Mouse (Mus musculus) adrenal gland, postnatal 10 days (tissue): ENCODE results near the gene Col4a4. TPM values are rescaled to one million over a fixed set of nuclear protein-coding genes. Genes with fewer than 3 reads are reported as not detected.

ENCODE experiments used
- DNase-seq: peaks from one replicate; pipeline ENCODE4 v3.0.0; 2021; ENCODE audit warnings: mixed read lengths
- total RNA-seq, 2 experiments: library from RNA; stranded (reverse); gene quantifications; 2 replicates each; pipeline ENCODE4 v1.2.3; 2021

Col4a4 gene
- total RNA-seq, 2 experiments from 2014 or later: 6.9 to 7.0 TPM

DNA sequence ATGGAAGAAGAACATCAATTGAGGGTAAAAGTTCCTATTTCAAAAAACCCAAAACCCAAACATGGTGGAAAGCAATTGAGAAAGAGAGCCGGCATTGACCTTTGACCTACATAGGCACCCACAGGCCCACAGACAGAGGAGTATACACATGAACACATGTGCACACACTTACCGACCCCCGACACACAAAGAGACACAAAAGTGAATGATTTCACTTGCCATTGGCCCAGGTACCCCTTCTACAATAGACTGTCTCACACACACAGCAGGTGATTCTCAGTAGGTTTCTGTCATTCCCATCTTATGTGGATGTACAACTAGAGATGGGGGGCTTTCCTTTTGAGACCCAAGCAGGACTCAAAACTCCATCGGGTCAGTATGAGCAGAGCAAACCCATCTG is 110.8 kb downstream of the Col4a4 start:
- no peak for DNase-seq

DNA sequence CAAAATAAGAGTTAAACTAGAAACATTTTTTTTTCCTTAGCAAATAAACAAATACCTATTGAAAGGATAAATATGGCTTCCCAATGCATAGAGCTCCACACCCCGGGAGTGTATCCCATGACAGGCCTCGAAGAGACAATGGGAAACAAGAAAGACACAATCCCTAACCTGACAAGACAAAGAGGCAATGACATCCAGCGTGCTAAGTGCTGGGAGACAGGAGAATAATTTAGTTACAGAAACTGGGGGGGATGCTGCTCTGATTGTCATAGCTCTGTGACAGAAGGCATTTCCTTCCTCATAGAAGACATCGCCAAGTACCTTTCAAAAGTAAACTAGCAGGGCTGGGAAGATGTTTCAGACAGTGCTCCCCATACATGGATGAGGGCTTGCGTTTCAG is 111.4 kb downstream of the Col4a4 start:
- no peak for DNase-seq

DNA sequence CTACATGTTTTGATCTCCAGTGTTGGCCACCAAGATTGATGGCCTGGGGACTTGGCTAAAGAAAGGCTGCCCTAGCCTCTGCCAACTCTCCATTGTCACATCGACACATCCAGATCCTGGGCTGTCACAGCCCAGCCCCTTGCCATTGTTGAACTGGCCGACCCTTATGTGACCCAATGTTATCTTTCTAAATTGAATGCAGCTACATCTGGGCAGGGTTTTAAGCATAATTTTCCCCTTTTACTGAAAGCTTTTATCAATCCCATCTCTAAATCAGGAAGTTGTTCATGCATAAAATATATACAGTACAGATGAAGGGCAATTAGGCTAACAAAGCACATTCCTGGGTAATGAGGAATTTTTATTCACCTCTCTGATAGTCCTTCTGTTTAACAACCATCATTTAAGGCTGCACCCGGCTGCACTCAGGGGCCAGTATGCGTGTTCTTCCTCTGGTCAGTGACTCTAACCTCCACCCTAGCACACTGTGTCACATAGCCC is 112.1 kb downstream of the Col4a4 start:
- peak; percentile 31 for DNase-seq

DNA sequence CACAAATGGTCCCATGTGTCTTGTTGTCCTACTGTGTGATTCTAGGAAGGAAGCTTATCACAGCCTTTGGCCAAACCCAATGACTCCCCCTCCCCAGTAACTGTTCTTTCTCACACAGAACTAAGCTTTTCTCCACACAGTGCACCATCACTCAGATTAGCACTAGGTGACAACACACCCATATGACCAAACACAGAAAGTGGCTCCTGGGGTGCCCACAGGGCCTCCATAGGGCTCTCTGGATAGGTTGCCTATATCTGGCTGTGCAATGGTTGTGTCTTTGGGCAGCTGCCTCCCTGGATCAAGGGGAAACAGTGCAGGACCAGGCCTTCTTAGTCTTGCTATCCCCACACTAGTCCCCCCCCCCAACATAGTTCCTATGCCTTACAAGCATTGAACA is 113.2 kb downstream of the Col4a4 start:
- DNase-seq: no peak

DNA sequence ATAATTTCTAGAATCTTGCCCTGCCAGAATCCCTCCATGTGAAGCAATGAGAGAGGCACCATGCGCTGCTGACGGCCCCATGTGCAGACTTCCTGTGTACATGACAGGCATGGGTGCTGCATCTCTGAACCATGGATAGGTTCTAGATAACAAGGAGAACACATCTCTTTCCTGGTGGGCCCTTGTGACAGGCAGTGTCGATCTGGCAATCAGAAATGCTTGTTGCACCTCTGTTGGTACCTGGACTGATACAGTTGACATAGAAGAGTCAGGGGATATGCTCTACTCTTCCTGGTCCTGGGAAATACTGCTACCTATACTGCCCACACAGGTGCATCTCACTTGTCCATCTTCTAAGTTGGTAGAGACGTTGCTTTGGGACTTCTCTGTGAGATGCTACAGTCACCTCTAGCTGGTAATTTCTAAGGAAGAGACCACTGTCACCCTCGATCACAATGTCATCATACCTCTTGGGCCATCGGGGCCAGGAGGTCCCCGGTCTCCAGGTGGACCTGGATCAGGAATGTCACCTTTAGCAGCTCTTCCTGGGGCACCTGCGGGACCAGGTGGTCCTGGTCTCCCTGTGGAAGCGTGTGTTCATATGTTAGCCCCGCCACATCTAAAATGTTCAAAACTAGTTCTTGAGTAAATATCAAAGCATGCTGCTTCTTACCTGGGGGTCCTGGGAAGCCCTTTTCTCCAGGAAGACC is 116.0 kb downstream of the Col4a4 start:
- no peak for DNase-seq

DNA sequence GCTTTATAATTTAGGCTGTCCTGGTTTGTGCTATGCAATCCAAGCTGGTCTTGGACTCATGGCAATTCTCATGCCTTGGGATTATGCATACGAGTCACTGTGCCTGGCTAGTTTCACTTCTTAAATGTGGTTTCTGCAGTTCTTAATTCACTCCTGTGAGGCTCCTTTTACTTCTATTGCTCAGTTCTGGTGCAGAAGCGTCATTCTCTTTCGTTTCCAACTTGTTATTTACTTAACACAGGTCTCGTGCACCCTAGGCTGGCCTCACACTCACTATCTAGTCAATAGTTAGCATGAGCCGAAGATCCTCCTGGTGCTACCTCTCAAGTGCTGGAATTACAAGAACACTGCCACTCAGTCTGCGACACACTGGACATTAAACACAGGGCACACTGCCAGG is 117.8 kb downstream of the Col4a4 start:
- DNase-seq: no peak

DNA sequence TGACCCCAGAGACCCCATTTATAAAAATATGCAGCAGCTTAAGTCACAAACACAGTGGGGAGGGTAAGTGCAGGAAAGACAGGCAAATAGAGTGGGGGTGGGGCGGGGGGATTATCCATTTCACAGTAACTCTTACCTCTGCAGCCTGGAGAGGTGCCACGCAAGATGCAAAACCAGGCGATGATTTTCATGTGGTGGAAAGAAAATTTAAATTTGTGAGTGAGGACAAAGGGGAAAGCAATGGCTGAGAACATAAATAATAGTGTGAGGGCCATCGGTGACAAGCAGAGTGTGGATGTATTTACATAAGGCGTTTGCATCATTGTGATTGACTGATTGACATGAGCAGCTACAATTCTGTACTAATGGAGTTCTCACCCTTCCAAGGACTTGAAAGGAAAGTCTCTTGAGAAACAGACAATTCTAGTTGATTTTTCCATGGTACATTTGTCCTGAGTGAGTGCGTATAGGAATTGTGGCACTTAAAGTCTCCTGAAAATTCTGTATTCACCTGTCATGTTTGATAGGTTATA is 121.3 kb downstream of the Col4a4 start:
- DNase-seq: no peak

DNA sequence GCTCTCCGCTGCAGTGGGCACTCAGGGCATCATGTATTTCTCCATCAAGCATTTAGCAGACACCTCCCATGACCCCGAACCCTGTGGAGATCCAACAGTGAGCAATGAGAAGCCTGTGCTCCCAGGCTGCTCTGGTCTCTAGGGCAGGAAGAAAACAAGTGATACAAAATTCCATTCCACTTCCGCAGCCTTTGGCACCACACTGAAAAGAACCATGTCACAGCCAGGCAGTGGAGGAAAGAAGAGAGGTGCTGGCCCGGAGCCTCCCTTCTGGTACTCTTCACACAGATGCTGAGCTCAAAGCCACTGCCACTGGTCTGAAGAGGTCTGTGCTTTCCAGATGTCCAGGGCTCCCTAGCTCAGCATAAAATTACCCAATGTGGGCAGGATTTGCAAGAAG is 125.6 kb downstream of the Col4a4 start:
- DNase-seq: no peak

DNA sequence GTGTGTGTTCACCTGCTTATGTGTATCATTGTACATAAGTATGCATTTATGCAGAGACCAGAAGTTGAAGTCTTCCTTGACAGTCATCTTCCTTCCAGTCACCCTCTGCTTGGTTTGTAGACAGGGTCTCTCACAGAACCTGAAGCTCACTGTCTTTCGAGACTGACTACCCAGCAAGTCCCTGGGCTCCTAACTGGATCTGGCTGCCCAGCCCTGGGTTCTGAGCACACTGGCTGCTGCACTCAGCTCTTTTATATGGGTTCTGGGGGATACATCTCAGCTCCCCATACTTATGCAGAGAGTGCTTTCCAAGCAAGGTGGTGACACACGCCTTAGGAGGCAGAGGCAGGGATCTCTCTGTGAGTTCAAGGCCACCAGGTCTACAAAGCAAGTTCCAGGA is 126.7 kb downstream of the Col4a4 start:
- no peak for DNase-seq

DNA sequence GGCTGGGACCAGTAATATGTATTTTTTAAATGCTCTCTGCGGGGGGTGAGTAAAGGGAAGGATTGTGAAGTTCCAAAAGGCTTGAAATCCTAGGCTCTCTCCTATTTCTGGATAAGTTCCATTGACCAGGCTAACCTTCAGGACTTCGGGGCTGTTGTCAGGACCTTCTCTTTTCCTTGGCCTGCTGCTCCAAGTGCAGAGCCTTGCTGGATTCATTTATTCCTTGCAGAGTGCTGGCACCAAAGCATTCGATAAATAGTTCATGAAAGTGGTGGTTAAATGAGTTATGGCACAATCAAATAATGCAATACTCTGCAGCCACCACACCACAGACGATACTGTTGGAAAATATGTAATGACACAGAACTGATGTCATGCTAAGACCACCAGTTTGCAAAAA is 127.3 kb downstream of the Col4a4 start:
- DNase-seq: no peak

DNA sequence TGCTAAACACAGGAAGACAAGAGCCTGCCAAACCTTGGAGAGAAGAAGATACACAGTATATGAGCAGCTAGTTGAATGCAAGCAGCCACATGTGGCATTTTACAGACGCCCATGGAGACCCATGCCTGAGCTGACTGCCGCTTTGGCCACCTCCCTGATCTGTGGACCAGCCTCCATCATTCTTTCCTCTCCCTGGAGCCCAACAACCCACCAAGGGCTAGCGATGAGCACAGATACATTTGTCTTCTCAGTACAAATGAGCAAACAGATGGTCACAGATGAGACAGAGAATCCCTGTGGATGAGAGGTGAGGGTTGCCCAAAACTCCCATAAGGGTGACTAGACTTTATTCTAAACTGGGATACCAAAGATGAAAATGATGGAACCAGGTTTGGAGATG is 132.6 kb downstream of the Col4a4 start:
- DNase-seq: no peak

DNA sequence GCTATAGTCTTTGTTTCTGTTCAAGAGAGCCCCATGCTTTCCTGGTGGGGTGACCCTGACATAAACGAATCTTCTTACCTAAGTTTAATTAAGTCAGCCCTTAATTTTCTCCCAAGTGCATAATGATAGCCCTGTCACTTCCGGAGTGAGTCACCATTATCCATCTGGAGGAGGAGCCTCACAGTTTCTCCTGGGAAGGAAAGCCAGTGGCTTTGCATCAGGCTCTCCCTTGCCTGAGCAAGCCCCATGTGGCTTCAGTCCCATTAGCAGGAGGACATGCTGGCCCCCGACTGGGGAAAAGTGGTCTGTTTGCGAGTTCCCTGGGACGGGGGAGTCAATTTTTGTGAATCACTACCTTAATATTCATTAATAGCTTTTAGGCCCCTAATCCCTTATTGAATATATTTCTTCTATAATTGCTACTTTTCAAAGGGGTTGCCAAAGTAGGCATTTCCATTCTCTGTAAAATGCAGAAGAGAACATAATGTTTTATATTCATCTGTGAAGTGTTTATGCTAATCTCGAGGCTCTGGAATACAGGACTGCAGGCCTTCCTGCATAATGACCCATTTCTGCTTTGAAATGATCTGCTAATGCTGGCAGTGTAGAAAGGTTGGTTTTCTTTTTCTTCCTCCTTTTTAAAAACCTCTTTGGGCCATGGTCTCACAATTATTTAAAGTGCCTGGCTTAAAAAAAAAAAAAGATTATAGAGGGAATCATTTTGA is 134.6 kb downstream of the Col4a4 start:
- no peak for DNase-seq

DNA sequence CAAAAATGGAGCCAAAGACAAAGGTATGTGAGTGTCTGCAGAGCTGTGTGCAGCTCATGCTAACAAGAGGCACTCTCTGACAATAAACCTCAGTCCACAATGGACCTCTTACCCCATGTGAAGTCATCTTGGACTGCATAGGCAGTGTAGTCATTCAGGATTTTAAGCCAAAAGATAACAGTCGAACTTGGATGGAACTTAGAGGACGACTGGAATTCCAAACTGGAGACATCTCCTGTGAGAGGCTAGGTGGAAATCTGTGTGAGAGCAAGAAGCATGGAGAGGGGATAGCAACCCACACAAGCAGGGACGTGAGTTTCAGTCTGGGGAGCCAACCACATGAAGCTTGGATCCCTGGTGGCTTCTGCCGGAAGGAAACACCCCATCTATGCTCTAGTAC is 136.8 kb downstream of the Col4a4 start:
- DNase-seq: no peak

DNA sequence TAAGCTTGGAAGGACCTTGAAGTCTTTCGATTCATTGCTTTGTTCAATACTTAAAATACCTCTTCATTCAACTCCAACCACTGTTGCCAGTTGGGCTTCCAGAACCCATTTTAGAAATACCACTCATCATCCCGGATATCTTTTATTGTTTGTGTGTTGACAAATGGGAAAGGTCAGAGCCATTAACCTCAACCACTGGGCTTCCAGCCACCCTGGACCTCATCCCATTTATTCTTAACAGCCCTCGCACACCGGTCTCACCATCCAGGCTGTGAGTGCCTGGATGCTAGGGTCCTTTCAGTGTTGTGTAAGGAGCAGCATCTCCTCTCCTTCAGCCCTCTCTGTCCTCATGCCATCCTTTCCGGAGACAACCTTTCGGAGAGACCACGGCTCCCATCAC is 140.6 kb downstream of the Col4a4 start:
- DNase-seq: peak; percentile 24

DNA sequence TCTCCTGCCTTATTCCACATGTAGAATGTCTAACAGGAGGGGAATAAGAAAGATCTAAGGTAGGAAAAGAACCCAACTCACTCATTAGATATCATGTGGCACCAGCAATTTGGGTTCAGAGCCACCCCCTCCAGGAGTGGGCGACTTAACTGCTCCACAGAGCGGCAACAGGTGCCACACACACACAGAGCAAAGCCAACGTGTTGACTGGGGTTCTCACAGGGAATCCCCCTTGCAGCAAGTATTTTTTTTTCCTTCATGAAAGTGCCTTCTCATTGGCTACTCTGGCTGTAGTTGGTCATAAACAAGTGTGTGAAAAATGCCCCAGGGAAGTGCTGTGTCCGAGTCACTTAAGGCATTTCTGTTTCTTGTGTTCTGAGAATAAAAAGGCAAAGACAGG is 143.1 kb downstream of the Col4a4 start:
- no peak for DNase-seq

DNA sequence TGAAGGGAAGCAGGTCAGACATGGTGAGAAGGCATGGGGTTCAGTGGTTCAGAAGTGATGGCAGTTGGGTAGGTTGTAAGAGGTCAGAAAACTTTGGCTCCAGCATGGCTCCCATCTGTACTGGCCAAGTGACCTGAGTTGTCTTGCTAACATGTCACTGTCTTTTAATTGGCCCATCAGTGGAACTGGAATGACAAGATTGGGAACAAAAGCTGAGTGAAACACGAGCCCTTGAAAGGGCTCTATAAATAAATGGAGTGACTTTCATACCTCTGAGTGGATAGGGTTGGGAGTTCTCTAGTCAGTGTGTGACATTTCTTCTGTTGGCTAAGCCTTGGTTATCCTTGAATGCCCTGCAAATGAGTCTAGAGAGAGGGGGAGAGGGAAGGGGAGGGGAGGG is 146.5 kb downstream of the Col4a4 start:
- DNase-seq: no peak

DNA sequence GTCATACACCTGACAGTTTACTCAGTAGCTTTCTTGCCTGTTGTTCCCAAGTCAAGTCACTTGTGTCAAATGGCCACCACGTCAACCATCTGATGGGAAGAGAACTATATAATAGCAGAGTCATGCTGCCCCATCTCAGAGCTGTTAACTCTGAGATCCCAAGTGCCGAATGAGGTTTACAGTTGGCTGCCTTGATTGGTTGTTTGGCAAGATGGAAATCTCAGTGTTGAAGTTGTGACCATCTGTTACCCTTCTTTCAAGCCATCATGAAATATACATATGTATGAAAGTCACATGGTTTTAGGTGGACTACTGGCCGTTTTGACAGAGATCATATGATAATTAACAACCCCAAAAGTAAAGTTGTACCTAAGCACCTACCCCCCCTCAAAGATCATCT is 149.4 kb downstream of the Col4a4 start:
- no peak for DNase-seq

DNA sequence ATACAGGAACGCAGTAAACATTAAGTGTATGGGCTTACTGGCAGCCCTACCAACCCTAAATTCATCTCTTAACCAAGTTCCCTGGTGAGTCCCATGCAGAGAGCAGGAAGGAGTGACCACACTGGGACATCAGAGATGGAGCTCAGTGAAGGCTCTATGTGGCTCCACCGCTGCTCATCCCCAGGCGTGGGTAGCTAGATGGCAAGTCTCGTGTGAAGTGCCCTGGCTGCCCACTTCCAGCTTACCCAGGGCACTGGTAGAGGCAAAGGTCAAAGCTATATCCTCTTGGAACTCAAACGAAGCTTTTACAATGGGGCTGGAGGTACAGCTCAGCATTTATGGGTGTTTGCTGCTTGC is 153.0 kb downstream of the Col4a4 start:
- no peak for DNase-seq

DNA sequence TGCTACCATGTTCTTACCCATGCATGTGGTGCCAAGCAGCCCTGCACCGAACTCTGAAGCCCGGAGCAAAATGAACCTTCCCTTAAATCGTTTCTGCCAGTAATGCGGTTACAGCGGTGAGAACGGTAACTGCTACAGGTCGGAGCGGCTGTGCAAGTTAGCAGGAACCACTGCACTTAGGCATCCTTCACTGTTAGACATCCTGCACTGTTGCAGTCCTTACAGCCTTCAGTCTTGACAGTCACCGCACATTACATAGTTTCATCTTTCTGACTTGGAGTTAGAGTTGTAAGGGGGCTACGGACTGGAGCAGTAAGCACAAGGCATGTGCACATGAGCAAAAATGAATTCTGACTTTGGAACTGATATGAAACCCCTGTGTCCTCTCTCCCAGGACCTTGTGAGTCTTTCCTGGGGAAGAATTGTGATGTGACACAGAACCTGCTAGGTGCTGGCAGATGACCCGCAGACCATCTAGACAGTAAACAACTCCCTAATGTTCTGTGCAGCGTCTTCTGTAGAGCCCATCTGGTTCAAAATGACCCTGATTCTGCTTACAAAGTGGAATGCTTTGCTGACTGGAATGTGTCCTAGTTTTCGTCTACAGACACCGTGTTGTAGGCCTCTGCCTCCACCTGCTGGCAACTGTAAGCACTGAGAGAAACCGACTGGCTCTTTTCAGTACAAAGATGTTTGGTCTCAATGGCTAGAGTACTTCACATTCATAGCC is 153.6 kb downstream of the Col4a4 start:
- peak; percentile 73 for DNase-seq

DNA sequence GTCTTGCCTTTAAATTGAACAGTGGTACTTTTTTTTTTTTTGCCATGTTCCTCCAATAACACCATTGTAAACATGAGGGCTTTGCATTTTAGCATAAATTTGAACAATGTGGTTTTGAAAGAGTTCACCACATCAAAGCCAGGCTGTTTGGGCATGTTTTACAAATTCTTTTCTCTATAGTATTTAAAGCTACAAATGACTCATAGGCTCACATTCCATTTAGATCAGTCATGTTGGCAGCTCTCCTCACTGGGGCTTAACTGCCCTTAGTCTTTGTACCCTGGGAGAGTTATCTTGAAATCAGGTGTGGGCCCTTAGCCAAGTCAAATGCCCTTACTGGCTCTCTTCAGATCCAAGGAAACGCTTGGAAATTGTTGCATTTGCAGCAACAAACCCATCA is 157.6 kb downstream of the Col4a4 start:
- peak; percentile 80 for DNase-seq

DNA sequence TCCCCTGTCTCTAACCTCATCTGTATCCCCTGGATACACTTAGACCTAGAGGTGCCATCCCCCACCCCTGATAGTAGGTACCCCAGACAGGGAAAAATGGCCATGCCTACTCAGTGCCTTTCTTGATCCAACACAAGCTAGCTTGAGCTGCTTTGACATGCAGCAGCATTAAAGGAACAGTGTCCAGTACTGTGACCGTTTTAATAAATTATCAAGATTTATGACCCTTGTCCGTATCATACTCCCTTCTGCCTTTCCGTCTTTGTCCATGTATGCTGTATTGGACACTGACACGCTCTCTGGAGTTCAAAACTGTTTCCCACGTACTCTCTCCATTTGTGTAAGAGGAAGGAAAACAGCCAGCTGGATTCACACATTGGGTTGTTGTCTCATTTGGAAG is 158.9 kb downstream of the Col4a4 start:
- DNase-seq: no peak

DNA sequence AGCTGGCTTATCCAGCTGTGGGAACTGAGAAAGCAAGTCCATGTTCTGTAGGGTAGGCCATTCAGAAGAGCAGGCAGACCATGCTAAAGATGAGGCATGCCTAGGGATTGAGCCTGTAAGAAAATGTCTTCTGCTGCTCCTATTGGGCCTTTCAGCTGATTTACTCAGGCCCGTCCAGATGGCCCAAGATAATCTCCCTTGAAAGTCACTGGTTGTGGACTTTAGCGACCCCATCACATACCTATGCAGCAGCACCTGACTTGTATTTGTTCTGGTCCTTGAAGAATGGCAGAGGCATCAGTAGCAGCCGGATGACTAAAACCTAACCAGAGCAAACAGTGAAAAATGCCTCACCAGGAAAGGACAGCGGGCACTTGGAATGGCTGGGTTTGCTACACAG is 171.0 kb downstream of the Col4a4 start:
- DNase-seq: no peak

DNA sequence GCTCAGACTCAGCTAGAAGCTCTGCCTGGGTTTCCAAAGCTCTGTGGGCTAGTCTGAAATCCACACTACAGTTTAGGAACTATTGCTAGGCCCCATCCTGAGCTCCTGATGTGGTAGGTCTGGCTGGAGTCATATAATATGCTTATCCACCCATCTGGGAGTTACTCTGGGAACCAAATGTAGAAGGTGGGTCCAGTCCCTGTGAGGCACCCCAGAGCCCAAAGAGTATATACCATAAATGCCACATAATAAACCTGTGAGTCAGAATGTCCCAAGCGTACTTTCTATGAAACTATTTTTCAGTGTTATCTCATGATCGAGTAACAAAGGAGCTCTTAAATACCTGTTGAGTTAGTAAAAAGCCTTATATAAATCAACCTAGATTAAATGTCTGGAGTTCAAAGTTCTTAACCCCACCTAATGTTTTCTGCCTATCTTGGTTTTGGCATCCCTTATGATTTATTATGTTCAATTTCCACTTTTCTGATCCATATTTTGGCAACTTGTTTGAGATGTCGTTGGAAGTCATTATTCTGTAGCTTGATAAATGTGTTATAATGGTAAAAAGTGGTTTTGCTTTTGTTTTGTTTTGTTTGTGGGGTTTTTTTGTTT is 172.1 kb downstream of the Col4a4 start:
- no peak for DNase-seq
